Mouse (Mus musculus): ENCODE results near the gene Eps15. TPM values are rescaled to one million over a fixed set of nuclear protein-coding genes. Genes with fewer than 3 reads are reported as not detected.

The Eps15 gene
- polyA plus RNA-seq, 2 experiments from 2014 or later = 77.7 to 82.2 TPM

GRCm38 (mm10) chr4:109271803-109272202, 8.3 kb upstream of the Eps15 start:
- ATAC-seq = no peak

DNA sequence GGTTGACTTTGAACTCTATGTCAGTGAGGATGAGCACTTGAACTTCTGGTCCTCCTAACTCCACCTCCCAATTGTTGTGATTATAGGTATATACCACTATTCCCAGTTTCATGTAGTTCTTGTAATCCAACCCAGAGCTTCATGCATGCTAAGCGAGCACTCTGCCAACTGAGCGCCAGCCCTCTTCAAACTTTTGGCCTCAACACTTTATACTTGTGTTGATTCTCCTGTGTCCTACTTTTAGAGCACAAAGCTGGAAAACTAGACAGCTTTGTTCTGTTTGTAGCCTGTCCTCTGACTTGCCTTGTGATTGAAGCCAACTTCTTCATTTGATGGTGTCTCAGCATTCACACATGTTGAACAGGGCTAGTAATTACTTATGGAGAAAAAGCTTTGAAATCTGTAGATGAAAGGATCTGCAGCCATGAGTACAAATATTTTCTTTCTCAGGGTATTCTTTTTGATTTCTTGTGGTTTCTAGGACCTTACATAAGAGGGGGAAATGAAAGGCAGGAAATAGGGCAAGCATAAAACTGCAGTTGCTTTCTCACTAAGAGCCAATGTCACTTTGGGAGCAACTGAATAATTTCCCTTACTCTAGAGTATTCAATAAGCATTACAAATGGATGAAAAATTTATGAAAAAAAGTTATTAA, 6.4 kb upstream of the Eps15 start:
- ATAC-seq = peak; percentile 89

- peak; percentile 35 for ATAC-seq
These were observed 542 bp downstream of the Eps15 start for GRCm38 (mm10) chr4:109280459-109281160.

DNA sequence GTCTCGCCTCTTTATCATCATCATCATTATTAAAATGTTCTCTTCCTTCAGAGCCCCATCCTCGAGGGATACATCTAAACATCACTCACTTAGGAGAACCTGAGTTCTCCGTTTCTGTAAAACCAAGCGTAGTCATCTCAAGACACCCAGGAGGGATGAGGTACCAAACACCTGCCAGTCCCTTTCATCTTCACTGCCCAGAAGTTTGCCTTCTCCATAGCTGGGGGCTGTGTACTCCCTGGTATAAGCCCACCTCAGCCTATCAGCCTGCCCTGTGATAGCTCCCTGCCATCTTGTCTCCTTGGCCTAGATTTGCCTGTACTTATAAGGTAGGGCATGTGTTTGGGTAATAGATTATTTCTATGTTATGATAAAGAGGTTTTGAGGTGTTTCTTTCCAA, 1.1 kb downstream of the Eps15 start:
- ATAC-seq = peak; percentile 12

- no peak for ATAC-seq
These were observed 1.9 kb downstream of the Eps15 start for GRCm38 (mm10) chr4:109281946-109282345.

DNA sequence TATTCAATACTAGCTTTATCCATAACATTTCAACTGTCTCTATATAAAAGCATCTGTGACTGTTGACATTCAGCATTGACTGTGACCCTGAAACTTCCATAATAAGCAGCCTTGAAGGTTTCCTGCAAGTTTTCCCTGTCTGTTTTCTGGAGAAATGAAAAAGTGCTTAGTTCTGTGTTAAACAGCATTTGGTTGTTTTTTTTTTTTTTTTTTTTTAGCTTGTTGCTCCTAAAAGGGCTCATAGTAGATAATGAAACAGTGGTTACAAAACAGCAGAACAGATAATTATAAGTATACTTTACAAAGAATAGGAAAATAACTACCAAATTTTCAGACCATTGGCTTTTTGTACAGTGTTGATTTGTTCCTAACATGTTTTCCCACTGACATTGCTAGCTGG, 14.6 kb downstream of the Eps15 start:
- no peak for ATAC-seq

- ATAC-seq = no peak
These were observed 16.4 kb downstream of the Eps15 start for GRCm38 (mm10) chr4:109296510-109296909.

GRCm38 (mm10) chr4:109299136-109299535, 19.1 kb downstream of the Eps15 start:
- no peak for ATAC-seq

GRCm38 (mm10) chr4:109316941-109317894, 37.1 kb downstream of the Eps15 start:
- ATAC-seq = no peak

DNA sequence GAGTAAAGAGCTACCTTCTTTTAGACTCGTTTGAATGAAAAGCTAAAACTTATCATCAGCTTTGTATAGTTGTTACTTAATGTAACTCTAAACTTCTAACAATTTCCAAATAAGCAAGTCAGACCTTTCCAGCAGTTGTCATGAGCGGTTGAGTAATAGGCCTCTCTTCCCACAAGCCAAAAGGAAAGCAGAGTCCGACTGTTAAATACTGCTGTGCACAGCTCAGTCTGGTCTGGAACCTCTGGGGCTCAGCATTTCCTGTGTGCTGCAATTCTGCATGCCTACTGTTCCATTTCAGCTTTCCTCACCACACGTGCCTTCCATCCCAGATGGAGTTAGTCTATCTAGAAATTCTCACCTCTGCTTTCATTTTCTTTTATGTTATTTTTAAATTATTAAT, 56.7 kb downstream of the Eps15 start:
- no peak for ATAC-seq

- no peak for ATAC-seq
These were observed 61.2 kb downstream of the Eps15 start for GRCm38 (mm10) chr4:109341222-109341621.

DNA sequence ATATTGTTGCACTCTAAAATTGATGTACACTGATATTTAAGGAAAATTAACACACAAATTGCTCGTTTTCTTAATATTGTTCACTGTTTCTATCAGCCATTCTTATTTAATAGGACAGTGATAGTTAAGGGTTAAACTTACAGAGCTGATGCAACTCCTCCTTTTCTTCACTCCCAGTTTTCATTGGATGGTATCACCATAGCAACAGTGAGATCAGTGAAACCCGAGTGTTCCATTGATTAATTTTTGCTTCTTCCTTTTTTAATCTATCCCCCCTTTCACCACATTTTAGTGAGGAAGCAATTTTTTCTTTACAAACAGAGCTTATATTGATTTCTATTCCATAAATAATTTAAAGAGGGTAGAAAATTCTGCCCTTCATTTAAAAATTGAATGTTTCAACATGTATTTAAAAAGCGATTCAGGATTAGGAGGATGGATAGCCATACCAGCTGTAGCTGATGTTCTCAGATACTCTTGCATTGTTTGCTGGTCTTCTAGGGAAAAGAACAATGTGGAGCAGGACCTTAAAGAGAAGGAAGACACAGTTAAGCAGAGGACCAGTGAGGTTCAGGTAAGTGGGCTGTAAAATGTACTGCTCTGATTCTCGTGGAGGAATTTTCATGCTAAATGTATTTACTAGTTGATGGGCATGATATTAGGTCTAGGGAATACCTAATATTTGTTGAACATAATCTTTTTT, 62.9 kb downstream of the Eps15 start:
- ATAC-seq = no peak

- ATAC-seq = no peak
These were observed 63.8 kb downstream of the Eps15 start for GRCm38 (mm10) chr4:109343909-109344308.

DNA sequence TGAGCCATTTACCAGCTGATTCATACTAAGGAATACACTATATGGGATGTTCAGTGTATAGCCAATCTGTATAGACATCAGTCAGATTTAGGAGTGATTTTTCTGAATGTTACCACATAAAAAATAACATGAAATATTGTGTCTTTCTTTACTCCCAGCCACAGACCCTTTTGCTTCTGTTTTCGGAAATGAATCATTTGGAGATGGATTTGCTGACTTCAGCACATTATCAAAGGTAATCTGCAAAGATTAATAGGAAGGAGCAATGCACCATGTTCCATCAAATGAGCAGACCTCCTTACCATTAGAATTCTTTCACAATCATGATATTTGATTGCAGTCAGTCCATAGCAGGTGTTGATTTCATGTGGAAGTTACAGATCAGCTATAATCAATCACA, 98.0 kb downstream of the Eps15 start:
- ATAC-seq = no peak

DNA sequence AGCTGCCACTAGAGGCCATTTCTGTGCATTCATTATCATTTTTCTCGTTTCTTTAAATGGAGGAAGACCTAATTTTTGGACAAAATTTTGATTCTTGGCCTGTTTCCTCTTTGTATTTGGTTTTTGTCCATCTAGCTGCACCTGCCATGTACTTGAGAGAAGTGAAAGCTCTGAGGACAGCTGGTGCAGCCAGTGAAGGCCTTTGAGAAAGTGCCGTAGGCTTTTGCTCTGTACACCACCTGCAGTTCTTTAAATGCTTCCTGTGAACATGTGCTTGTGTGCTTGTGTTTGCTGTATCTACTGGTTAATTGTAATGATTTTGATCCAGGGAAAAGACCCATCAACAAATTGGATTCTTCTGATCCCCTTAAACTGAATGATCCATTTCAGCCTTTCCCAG, 102.4 kb downstream of the Eps15 start:
- ATAC-seq = no peak

DNA sequence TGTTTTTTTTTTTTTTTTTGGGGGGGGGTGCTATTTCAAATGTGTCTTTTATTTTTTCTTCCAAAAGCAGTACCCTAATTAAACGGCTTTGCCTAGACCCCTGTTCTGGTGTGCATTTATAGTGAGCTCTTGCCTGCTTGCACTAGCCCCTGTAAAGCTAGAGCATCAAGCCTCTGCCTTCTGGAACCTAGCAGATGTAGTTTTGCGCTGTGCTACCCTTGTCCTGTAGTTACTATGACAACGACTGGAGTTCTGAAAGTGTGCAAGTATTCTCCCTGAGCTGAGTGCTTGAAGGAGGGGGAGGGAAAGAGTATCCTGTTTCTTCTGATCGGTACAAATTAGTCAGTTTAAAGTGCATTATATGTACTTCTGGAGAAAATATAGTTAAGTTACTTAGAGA, 105.5 kb downstream of the Eps15 start:
- ATAC-seq = no peak

DNA sequence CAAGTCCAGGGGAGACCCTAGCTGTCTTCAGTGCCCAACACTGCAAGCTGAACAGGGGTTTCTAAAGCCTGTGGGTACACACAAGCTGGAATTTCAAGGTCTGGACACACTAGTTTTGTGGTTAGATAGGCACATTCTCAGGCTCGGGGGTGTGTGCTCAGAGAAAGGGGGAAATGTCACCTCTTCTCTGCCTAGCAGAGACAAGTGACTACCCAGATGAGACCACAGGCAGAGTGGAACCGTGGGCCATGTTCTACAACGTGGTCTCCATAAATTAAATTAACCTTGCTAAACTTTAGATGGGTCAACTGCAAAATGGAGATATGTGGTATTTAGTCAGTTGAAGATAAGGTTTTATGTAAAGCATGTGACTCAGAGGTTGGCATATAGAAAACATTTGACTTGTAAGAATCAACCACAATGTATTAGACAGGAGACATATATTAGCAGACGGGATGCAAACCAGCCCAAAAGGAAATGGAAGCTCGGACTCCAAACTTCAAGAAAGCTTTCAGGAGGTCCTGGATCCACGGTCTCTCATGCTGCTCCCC, 113.2 kb downstream of the Eps15 start:
- ATAC-seq = no peak

DNA sequence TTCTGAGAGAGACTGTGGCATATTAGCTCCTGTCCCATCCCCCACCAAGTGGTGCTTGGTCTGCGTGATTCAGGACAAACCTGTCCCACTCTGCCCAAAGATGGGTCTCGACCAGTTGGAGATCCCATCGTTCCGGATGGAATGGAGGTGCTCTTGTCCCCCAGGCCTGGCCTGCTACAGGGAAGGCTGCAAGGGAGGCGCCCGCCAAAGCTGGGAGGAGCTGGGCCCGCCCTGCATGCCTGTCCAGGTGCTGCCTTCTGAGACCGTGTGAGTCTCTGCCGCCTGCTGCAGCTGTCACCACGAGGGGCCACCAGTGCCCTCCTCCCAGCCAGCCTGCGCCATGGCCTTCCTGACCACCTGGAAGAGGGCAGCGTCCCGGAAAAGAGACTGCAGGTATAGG, 113.8 kb downstream of the Eps15 start:
- no peak for ATAC-seq

- no peak for ATAC-seq
These were observed 114.4 kb downstream of the Eps15 start for GRCm38 (mm10) chr4:109394314-109395074.

- no peak for ATAC-seq
These were observed 120.4 kb downstream of the Eps15 start for GRCm38 (mm10) chr4:109400366-109400980.

- ATAC-seq = no peak
These were observed 121.2 kb downstream of the Eps15 start for GRCm38 (mm10) chr4:109401176-109401689.

Measured in CD4-positive, CD25-positive, alpha-beta regulatory T cell, adult 4 months (primary cell).